Mouse (Mus musculus): ENCODE results near the gene Cldn34c3. TPM values are rescaled to one million over a fixed set of nuclear protein-coding genes. Genes with fewer than 3 reads are reported as not detected.
"Not testable (repeated sequence)": the region's sequence is repeated elsewhere in the genome, so short reads cannot be mapped to it uniquely, and the experiment has no call there.

Gene Cldn34c3
- total RNA-seq (2022), result not detected

GRCm38 (mm10) chrX:123793365-123793764 is at the start of gene Cldn34c3:
Cldn34c3 (plus strand) TSS chrX:123793665.
- DNase-seq (ENCODE audit: low spot score in 2 of 2), result not testable (repeated sequence)

Other genes with a start within 250 kb of the Cldn34c3 start
- under 1 TPM in 1 of 4 experiments, not detected in 3; 0.48 TPM for gene Cldn34c2, start 212.0 kb upstream of the Cldn34c3 start, total RNA-seq (2022)
- not detected for gene Gm17467, start 88.9 kb upstream of the Cldn34c3 start, total RNA-seq (2022)